Mouse (Mus musculus): Measurements from ENCODE around the gene Trip6.
A peak's percentile ranks its signal among the peaks of the same experiment; 100 is the strongest.

DNA sequence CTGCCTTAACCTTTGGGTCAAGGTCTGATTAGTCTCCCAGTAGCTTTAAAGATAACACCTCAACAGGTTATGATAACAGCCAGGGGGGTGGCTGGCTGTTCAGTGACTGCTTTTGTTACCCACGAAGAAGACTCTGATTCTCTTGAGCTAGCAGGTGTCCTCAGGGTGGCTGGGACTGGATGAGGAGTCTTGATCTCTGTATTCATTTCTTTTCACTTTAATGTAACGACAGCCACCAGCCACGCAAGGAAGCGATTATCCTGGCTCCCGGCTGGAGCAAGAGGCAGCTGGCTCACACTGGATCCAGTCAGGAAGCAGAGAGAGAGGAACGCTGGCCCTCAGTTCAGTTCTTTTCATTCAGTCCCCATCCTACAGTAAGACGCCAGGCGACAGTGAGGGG lies 23.0 kb upstream of the Trip6 start:
- no peak for TF ChIP-seq CTCF (IDR thresholded peaks at IDR 0.05; ENCODE audit: low read depth, low read length)
- TF ChIP-seq EP300 (IDR thresholded peaks at IDR 0.05; ENCODE audit: insufficient read depth, low read depth, low read length) = peak; percentile 74; the same call in 1 of the 2 replicates
- no peak for TF ChIP-seq POLR2A (IDR thresholded peaks at IDR 0.05; ENCODE audit: insufficient read depth, low read length)
